Comparison of ENCODE assay signal across 14 mouse cellular contexts in genomic region chr10:77091538-77092097, GRCm38 (mm10).
"Had no signal": no experiment of that assay in that cellular context is flagged by ENCODE, and none has a peak within 500 bp of the region (broad histone marks: within the 10 kb centered on the region; RNA-seq: fewer than 3 reads in every experiment).

No protein-coding gene starts in this region.

- H3K9me3 ChIP-seq: midbrain, embryonic 15.5 days had no signal

- H3K27me3 ChIP-seq: hindbrain, embryonic 15.5 days; kidney, embryonic 15.5 days; limb, embryonic 15.5 days; lung, embryonic 15.5 days; megakaryocyte, embryonic 14.5 days; midbrain, embryonic 15.5 days; neural tube, embryonic 13.5 days had no signal

- DNase-seq: kidney, adult 11 months; kidney, postnatal 14 days; lung, postnatal 14 days; thymus, postnatal 36 days had no signal

- H3K4me2 ChIP-seq: hindbrain, embryonic 15.5 days; kidney, embryonic 15.5 days; limb, embryonic 15.5 days; lung, embryonic 15.5 days; midbrain, embryonic 11.5 days; midbrain, embryonic 15.5 days; neural tube, embryonic 13.5 days had no signal

- H3K9ac ChIP-seq: hindbrain, embryonic 15.5 days; kidney, embryonic 15.5 days; limb, embryonic 15.5 days; lung, embryonic 15.5 days; midbrain, embryonic 15.5 days; neural tube, embryonic 13.5 days had no signal

- H3K27ac ChIP-seq: hindbrain, embryonic 15.5 days; kidney, embryonic 15.5 days; left cerebral cortex, adult 2 months; limb, embryonic 15.5 days; lung, embryonic 15.5 days; macrophage; midbrain, embryonic 15.5 days; neural tube, embryonic 13.5 days had no signal

- H3K36me3 ChIP-seq: hindbrain, embryonic 15.5 days; midbrain, embryonic 15.5 days had no signal

- H3K4me1 ChIP-seq: midbrain, embryonic 15.5 days; neural tube, embryonic 13.5 days had no signal

- ATAC-seq: midbrain, embryonic 15.5 days had no signal

- H3K4me3 ChIP-seq: hindbrain, embryonic 15.5 days; kidney, embryonic 15.5 days; left cerebral cortex, adult 2 months; limb, embryonic 15.5 days; lung, embryonic 15.5 days; midbrain, embryonic 15.5 days; neural tube, embryonic 13.5 days had no signal
